Mouse (Mus musculus) hindbrain, embryonic 14.5 days (tissue): ENCODE measurements around the gene Slfn8. TPM values are rescaled to one million over a fixed set of nuclear protein-coding genes. Genes with fewer than 3 reads are reported as not detected.

Experiments used
- ATAC-seq: fragments of 200-750 bp; cut with Nextera tagmentation; 2 replicates; pipeline ENCODE4 v1.8.0; 2017; ENCODE audit warnings: moderate number of reproducible peaks, mild to moderate bottlenecking, moderate TSS enrichment, moderate library complexity; ENCODE audit not compliant: low FRiP score
- DNase-seq: peaks from one replicate; pipeline ENCODE4 v3.0.0-alpha.2; 2015; ENCODE audit warnings: low spot score
- H3K27ac ChIP-seq: fragments of 300-500 bp; sonication (generic); 2 replicates; pipeline ENCODE4 v1.5.1; 2014; ENCODE audit warnings: mild to moderate bottlenecking, moderate library complexity
- H3K27me3 ChIP-seq: fragments of 300-500 bp; sonication (generic); 2 replicates; pipeline ENCODE4 v1.6.1; 2014; ENCODE audit warnings: mild to moderate bottlenecking, low read length, mixed read lengths; ENCODE audit not compliant: control insufficient read depth, insufficient read depth
- H3K36me3 ChIP-seq: fragments of 300-500 bp; sonication (generic); replicated peaks from 2 replicates; pipeline ENCODE4 v1.6.1; 2014; ENCODE audit not compliant: control insufficient read depth, insufficient read depth
- H3K4me1 ChIP-seq: fragments of 300-500 bp; sonication (generic); replicated peaks from 2 replicates; pipeline ENCODE4 v1.6.1; 2014; ENCODE audit warnings: antibody characterized with exemption, low read length, mixed read lengths; ENCODE audit not compliant: control insufficient read depth, insufficient read depth
- H3K4me2 ChIP-seq: fragments of 300-500 bp; sonication (generic); replicated peaks from 2 replicates; pipeline ENCODE4 v1.6.1; 2014; ENCODE audit warnings: mild to moderate bottlenecking, moderate library complexity
- H3K4me3 ChIP-seq: fragments of 300-500 bp; sonication (generic); replicated peaks from 2 replicates; pipeline ENCODE4 v1.5.1; 2014; ENCODE audit warnings: mild to moderate bottlenecking, low read length
- H3K9ac ChIP-seq: fragments of 300-500 bp; sonication (generic); 2 replicates; pipeline ENCODE4 v1.6.1; 2014
- H3K9me3 ChIP-seq: fragments of 300-500 bp; sonication (generic); 2 replicates; pipeline ENCODE4 v1.6.1; 2016; ENCODE audit warnings: low read length; ENCODE audit not compliant: control insufficient read depth
- WGBS: fragments of 180-500 bp; shearing (Covaris S2); extraction: QIAGEN DNeasy Blood & Tissue Kit; methylation state at CpG from one replicate; pipeline ENCODE4 v1.1.7; 2014; 5-methylcytosine and 5-hydroxymethylcytosine counted together
- microRNA-seq: library from miRNA; unstranded; fragments of <30 nt; microRNA quantifications from one replicate; pipeline ENCODE4, GENCODE M21; 2016
- polyA plus RNA-seq: library from polyadenylated mRNA; unstranded; fragments of >200 nt; fragmentation: Nextera tagmentation; extraction: Ambion mirVana; gene quantifications from 2 replicates; pipeline ENCODE4 v1.2.1, GENCODE M21; 2014

Slfn8 gene
- polyA plus RNA-seq, 1 experiment from 2014 or later: 0.27 TPM

DNA sequence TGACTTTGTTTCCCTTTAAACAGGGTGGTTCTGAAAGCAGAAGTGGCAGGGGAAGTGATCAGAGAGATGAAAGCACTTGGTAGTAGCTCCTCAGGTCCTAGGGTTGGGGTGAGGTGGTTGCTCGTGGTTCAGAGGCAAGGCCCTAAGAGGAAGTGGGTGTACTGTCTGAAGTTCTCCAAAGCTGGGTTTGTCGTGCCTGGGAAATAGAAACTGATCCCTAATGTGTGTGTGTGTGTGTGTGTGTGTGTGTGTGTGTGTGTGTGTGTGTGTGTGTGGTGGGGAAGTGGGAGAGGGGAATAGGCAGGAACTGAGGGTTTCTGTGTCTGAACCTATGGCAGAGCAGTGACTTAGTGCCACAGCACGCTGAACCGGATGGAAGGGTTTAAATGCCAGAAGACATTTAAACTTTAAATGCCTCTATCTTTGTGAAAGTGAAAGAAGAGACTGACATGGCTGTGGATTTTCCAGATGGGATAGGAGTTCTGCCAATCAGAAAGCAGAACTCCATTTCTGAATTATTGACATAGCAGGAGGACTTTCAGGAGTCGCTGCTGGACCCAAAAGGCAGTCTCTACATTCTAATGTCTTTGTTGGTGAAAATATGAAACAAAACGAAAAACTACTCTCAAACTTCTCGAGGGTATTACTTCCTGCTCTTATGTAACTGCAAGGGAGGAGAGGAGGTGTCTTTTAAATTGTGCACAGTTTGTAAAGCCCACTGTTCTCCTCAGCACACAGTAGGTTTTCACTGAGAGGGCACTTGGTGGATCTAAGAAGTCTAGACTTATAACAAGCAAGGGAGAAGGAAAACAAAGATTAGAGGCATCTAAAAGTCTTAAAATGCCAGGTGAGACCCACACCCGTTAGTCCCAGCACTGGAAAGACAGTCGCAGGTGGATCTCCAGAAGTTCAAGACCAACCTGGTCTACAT lies 67.7 kb downstream of the Slfn8 start:
- Histone ChIP-seq H3K4me2 (no peak overlapping the region), H3K36me3 (no peaks in the 10 kb centered on the region), H3K9me3 (no peaks in the 10 kb centered on the region), H3K4me3 (no peak overlapping the region), H3K27me3 (peaks cover 46% of the 10 kb centered on the region), H3K4me1 (no peaks in the 10 kb centered on the region), H3K9ac (no peak overlapping the region), H3K27ac (no peak overlapping the region)
- ATAC-seq (no peak), DNase-seq (no peak)
- WGBS: 71% methylated on average over 9 of the region's 9 CpGs

Small RNA genes lying within 50 kb of the gene (microRNA-seq; reads per million reads assigned to microRNA genes)
- gene Gm27598 (not detected), gene Mir7679 (not detected)

Other genes with a start within 250 kb of the Slfn8 start
- 26.0 and 35.8 TPM in 2 replicates for gene Lig3, start 239.7 kb downstream of the Slfn8 start, polyA plus RNA-seq
- gene Rffl, start 149.6 kb downstream of the Slfn8 start, polyA plus RNA-seq: 4.3 and 5.0 TPM in 2 replicates
- 14.0 and 14.3 TPM in 2 replicates for gene Rad51d, start 130.2 kb downstream of the Slfn8 start, polyA plus RNA-seq
- 0.37 and 0.77 TPM in 2 replicates for gene Fndc8, start 128.7 kb downstream of the Slfn8 start, polyA plus RNA-seq
- 20.7 and 28.0 TPM in 2 replicates for gene Nle1, start 112.4 kb downstream of the Slfn8 start, polyA plus RNA-seq
- 1.1 and 2.0 TPM in 2 replicates for gene Unc45b, start 110.3 kb downstream of the Slfn8 start, polyA plus RNA-seq
- 1.4 and 1.6 TPM in 2 replicates for gene Slfn5, start 69.5 kb downstream of the Slfn8 start, polyA plus RNA-seq
- 1.8 and 2.7 TPM in 2 replicates for gene Slfn9, start 29.0 kb downstream of the Slfn8 start, polyA plus RNA-seq
- 1.3 and 1.4 TPM in 2 replicates for gene Slfn2, start 44.3 kb upstream of the Slfn8 start, polyA plus RNA-seq
- gene Slfn1, start 96.0 kb upstream of the Slfn8 start, polyA plus RNA-seq: 0.11 TPM in 1 of 2 replicates, not detected in the other
- 0.14 TPM in 1 of 2 replicates, not detected in the other for gene Slfn4, start 154.4 kb upstream of the Slfn8 start, polyA plus RNA-seq
- gene Slfn3, start 170.5 kb upstream of the Slfn8 start, polyA plus RNA-seq: 0.22 TPM in 1 of 2 replicates, not detected in the other